Mouse (Mus musculus) lung, adult 2 months (tissue): Measurements from ENCODE around the gene Gm21885.

Source experiments
- CTCF ChIP-seq: fragments of 200-500 bp; IDR thresholded peaks from 2 replicates; pipeline ENCODE4 v1.5.1; 2011; ENCODE audit warnings: mild to moderate bottlenecking, low read length, control low read depth; ENCODE audit not compliant: insufficient read depth
- POLR2A ChIP-seq: fragments of 200-500 bp; IDR thresholded peaks from 2 replicates; pipeline ENCODE4 v1.6.1; 2011; ENCODE audit warnings: low read depth, mild to moderate bottlenecking, control low read depth, low read length, borderline replicate concordance; ENCODE audit errors: extremely low read depth

DNA sequence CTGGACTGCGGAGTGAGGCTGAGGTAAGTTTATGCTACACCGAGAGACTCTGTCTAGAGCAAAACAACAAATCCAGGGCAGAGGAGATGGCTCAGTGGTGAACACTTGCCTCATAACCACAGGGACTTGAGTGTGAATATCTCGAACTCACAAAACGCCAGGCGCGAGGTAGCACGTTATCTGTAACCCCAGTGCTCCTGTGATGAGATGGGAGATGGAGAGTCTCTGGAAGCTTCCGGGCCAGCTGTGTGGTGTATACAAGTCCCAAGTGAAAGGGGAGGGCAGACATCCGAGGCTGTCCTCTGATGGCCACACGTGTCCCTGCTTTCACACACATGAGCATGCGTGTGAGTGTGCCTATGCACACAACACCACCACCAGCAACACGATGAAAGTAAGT lies 47.3 kb upstream of the Gm21885 start:
- TF ChIP-seq CTCF, result no peak
- TF ChIP-seq POLR2A, result no peak
